In genomic region chr1:52515249-52515648, GRCm38 (mm10) we compare ENCODE assay signal across 21 mouse cellular contexts. TPM values are rescaled to one million over a fixed set of nuclear protein-coding genes. Genes with fewer than 3 reads are reported as not detected.
DNase-seq lines count a peak whose midpoint lies in the region; ATAC-seq lines count a peak whose summit lies in the region.
"Had no signal": no experiment of that assay in that cellular context is flagged by ENCODE, and none has a peak within 500 bp of the region (broad histone marks: within the 10 kb centered on the region; RNA-seq: fewer than 3 reads in every experiment).

No protein-coding gene starts in this region.

- no peak for ATAC-seq in activated CD4-positive, CD25-positive, alpha-beta regulatory T cell, adult 4 months
- ATAC-seq: CD4-positive, CD25-positive, alpha-beta regulatory T cell, adult 4 months; forebrain, embryonic 14.5 days; hindbrain, embryonic 16.5 days had no signal

- DNase-seq in heart, adult 11 months, result peak; percentile 55
- no peak for DNase-seq in heart, adult 9 months (ENCODE audit: low spot score in 2 of 2)
- DNase-seq in kidney, adult 8-10 months, result peak; percentile 24 to 41
- DNase-seq in kidney, postnatal 4 days, result no peak
- peak; percentile 19 for DNase-seq in MN1 (ENCODE audit: low spot score)
- peak; percentile 35 to 69 for DNase-seq in kidney, postnatal 36 days
- no peak for DNase-seq in adrenal gland, postnatal 14 days
- DNase-seq: adrenal gland, postnatal 25 days; B cell, adult 2 months; cerebellum, adult 18-20 months; cerebellum, adult 9-11 months; cerebellum, postnatal 36 days; embryo, embryonic 11 days; gastrocnemius, adult 2 months; gastrocnemius, postnatal 25 days; heart, postnatal 10 days; heart, postnatal 4 days had no signal

RNA-seq across cellular contexts. Expression of gene Nab1, which starts 14.8 kb away (rescaled TPM):
- polyA plus RNA-seq in activated CD4-positive, CD25-positive, alpha-beta regulatory T cell, adult 4 months (2017; shearing (Covaris generic)), result 10 to 100 TPM; 25.7 to 26.4 TPM
- total RNA-seq in adrenal gland, postnatal 14 days (2021), result 52.5 and 58.7 TPM in 2 replicates

Comparison
In these comparisons a context has a peak if more than half of its experiments do, and no peak if none do; other contexts are left out.
1. DNase-seq: peak in heart, adult 11 months (single experiment), kidney, adult 8-10 months (2 of 2), MN1 (single experiment) and kidney, postnatal 36 days (2 of 2); none in heart, adult 9 months (0 of 2), kidney, postnatal 4 days (0 of 2) and adrenal gland, postnatal 14 days (single experiment).